Mouse (Mus musculus) lung, postnatal 0 days (tissue): Measurements from ENCODE around the gene Ddb1.

Source experiments
- CTCF ChIP-seq: IDR thresholded peaks from 2 replicates; pipeline ENCODE4 v1.5.1; 2016; ENCODE audit warnings: antibody characterized with exemption, mild to moderate bottlenecking
- EP300 ChIP-seq: IDR thresholded peaks from 2 replicates; pipeline ENCODE4 v1.6.1; 2016; ENCODE audit warnings: antibody characterized with exemption, mild to moderate bottlenecking, control low read depth

DNA sequence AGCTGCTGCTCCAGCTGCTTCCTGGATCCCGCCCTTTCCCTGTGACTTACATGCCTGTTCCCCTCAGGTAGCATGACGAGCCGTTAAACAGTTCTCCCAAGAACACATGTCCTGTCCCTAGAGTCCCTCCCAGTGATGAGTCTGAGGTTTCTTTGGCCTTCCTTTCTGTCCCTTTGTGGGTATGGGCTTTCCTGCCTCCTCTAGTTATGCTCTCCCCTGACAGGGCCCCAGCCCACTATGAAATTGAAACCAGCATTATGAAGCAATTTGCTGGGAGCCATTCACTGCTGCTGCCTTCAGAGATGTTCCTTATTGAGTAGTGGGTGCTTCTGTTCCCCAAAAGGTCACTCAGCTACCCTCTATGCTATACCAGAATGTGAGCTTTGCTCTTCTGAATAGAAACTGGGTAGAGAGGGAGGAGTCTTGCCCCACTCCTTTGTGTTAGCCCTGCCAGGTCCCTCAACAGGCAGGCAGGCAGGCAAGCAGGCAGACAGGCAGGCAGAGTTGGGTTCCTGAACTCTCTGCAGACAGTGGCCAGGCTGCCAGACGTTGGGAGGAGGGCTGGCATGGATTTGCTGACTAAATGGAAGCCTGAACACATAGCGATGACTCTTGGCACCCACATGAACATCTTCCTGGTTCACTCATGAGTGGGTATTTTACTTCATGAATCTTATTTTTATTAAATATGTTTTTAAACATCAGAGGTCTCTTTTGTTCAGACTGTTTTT is 15.8 kb upstream of the Ddb1 start:
- TF ChIP-seq CTCF: no peak
- no peak for TF ChIP-seq EP300
